Mouse (Mus musculus): ENCODE data around the gene Loxl4.

Gene Loxl4

DNA sequence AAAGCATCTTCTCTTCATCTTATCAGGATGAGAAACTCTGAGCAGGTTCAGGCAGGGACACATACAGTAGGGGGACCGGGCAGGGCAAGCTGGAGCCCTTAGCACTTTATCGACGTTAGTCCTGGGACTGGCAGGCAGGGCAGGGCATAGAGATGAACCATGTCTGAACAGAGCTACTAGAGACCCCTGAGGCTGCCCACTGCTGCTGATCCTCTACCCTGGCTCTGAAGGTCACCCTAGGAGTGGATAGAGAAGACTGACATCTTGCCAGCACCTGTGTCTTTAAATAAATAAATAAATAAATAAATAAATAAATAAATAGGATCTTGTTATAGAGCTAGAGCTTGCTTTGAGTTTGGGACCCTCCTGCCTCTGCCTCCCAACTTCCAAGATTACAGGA is 2.9 kb downstream of the Loxl4 start:
- DNase-seq (ENCODE audit: low read depth, low spot score), result no peak

DNA sequence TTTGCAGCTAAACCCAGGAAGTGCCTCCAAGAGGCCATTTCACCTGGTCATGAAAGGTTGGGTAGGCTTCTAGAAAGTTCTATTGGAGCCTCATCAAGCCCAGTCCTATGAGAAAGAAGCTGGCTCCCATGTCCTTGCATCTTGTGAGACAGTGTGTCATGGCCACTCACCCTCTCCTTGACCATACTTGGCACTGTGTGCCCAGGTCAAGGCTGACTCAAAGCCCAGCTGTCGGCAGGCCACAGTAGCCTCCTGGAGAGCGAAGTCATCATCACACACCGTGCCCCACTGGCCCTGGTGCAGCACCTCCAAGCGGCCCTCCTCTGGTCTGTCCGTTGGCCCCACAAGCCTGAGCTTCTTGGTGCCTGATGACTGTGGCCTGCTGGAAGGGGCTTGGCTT is 4.5 kb downstream of the Loxl4 start:
- DNase-seq (ENCODE audit: low read depth, low spot score), result no peak

DNA sequence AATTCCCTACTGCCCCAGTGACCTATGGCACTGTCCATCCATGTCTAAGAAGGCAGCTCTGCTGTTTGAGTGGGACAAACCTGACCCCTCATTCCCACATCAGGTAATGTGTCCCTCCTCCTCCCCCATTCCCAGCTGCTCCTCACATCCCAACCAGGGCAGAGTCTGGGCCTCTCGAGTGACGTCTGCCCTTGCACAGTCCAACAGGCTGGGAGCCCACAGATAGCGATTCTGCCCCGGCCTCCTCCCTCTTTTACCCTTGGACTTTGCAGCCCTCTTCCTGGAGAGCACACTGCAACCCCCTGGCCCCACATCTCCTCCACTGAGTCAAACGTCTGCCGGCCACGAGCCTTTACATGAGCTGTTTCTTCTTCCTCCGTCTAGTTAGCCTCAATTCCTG is 10.0 kb downstream of the Loxl4 start:
- DNase-seq (ENCODE audit: low read depth, low spot score), result no peak

DNA sequence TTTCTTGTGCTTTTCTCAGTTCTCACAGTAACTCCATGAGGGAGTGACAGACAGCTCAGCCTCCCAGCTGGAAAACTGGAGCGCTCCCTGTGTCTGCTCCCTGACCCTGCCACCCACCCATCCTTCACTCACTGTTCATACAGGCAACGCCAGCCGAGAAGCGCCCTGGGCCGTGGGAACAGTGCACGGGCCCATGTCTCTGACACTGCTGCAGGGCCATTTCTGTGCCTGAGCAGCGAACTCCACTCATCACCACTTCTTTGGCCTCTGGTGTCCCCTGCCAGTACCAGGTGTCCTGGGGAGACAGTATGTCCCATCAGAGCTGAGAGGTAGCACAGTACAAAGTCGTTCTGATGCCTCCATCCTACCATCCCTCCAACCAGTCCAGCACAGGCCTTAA is 10.6 kb downstream of the Loxl4 start:
- DNase-seq (ENCODE audit: low read depth, low spot score), result no peak

DNA sequence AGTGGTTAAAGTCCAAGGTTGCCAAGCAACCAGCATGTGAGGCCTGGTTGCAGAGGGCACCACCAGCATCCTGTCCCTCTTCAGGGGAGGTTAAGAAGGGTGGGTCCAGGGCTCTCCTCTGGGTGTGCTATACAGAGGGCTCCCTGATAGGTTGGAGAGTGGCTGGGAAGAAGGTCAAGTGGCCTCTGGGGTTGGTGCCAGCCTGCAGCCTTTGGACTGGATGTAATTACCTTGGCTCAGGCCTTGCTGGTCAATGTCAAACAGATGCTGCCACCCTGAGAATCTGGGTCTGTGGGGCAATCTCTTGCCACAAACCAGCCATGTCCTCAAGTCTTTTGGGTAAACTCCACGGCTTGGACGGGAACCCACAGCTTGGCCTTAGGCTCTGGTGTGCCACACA is 11.2 kb downstream of the Loxl4 start:
- no peak for DNase-seq (ENCODE audit: low read depth, low spot score)

DNA sequence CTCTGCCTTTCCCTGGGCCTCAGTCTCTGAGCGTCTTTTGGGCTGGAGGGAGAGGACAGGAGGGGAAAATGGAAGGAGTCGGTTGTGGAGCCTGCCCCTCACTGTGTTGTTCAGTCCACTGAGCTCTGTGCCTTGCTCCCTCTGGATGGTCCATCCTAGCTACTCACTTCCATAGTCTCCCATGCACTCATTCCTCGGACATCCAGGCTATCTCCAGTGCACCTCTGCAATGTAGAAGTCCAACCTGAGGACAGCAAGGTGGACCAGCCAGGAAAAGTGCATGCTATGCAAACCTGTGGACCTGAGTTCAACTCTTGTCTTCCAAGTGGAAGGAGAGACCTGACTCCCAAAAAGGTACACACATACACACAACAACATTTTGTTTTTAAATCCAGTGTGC is 12.0 kb downstream of the Loxl4 start:
- DNase-seq (ENCODE audit: low read depth, low spot score), result no peak

DNA sequence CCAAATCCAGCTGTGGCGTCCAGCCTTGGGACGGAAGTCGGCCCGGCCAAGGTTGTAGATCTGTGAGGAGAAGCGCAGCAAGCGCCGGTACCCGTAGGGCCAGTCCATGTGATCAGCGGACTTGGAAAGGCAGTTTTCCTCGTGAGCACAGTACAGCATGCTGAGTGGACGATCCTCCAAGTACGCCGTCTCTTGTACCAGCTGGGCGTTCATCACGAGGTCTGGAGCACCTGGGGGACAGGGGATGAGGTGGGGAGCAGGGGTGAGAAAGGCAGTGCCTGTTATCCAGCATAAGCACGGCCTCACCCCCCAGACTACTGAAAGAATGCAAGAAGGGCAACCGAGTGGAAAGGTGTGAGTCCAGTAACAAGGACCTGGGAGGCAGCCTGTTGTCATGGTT is 12.7 kb downstream of the Loxl4 start:
- DNase-seq (ENCODE audit: low read depth, low spot score), result no peak

DNA sequence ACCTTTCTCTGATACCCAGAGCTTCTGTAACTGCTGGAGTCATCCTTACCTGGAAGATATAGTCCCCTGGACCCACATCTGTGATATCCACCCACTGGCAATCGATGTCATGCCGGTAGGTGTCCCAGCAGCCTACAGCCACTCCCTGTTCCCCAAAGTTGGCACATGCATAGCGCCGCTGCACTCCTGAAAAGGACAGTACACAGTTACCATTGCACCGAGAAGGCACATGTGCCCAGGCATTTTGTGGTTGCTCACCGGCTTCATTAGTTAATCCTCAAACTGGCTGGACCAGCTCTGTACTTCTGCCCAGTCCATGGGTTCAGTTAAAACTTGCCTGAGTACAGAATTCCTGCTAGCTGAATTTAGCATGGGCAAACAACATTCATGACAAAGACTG is 14.7 kb downstream of the Loxl4 start:
- no peak for DNase-seq (ENCODE audit: low read depth, low spot score)

DNA sequence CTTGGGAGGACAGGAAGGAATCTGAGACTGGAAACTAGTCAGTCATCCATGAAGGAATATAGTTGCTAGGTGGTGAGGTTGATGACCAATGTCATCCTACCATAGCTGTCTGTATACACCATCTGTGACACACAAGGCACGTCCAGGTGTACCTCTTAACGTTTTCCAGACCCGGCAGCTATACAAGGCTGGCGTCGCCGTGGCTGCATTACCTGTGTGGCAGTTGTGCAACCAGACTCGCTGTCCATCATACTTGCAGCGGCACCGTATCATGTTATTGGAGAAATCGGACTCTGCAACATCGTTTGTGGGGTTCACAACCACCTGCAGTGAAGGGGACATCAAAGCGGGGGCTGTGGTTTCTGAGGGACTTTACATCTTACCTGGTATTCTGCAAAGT is 15.3 kb downstream of the Loxl4 start:
- DNase-seq (ENCODE audit: low read depth, low spot score), result no peak

DNA sequence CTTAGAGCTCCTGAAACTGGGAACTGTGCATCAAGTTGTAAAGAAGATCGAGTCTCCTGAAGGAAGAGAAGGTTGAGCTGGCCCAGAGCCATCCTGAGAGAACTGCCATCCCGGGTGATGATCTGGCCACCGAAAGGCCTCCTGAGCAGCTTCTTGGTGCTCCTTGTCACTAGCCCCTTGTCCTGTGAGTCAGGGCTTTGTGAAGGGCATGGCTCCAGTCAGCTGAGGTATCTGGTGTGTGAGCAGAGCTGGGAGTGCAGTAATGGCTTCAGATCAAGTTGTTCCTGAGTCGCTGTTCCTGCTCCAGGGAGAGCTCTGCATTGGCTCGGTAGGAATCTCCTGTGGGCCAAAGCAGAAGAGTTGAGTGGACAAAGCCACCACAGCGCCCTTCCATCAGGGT is 17.5 kb downstream of the Loxl4 start:
- DNase-seq (ENCODE audit: low read depth, low spot score), result no peak

DNA sequence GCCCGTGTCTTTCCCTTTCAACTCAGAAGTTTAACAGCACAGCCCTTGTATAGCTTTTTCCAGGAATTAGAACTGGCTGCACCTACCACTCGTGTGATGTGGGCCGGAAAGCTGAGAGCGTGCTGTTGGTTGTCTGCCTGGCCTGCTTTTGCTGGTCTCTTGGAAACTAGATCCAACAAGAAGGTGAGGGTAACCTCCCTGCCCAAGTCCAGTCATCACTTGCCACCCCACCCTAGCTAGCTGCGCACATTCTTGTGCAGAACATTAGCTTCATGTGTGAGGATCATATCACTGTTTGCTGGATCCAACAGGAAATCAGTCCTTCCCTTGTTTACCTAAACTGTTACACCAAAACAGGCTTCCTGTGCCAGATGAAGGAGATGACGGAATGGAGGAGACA is 19.2 kb downstream of the Loxl4 start:
- DNase-seq (ENCODE audit: low read depth, low spot score), result no peak

DNA sequence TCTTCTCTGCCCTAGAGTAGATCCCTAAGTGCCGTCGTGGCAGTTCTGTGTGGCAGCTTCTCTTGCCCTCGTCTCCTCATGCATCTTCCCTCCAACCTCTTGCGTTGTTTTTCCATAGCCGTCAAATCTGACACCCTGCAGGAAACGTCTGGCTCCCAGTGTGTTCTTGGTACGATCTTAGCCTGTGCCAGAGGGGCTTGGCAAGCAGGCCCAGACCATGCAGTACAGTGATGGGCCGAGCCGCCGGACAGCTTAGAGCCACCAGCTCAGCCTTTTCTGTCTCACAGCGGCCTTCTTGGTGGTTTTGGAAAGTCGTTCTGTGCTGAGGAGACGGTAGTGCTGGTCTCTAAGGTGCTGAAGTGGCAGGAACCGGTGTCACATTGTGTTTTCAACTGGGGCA is 21.1 kb downstream of the Loxl4 start:
- DNase-seq (ENCODE audit: low read depth, low spot score), result no peak

DNA sequence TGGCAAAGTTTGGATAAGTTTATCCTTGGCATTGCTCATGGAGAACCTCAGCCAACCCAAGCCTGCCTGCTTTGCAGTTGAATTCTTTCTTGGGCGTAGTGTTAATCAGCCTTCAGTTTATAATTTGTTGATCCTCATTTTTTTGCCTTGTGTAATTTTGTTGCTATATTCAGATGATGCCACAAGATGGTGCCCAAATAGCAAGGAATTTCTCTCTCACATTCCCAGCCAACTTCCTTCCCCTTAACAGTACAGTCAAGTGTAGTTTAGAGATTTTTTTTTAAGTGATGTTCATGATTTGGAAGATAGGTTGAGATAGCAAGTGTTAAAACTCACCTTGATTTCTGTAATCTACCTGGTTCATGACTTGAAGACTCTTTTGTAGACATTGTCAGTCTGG is 23.4 kb downstream of the Loxl4 start:
- DNase-seq (ENCODE audit: low read depth, low spot score), result no peak

DNA sequence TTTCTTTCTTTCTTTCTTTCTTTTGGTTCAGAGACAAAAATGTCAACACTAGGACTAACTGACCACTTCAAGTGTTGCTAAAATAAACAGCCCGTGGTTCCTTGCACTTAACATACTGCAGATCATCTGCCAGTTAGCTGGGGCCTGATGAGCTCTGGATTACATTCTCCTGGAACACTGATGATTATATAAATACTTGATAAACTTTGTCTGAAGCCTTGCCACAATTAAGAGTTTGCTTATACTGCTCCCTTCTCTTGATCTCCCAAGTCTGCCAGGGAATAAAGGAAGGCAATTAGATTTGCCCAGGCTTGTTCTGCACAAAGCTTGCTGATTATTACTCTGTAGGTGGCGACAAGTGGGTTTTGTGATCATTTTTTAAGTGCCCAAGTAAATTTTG is 24.9 kb downstream of the Loxl4 start:
- DNase-seq (ENCODE audit: low read depth, low spot score), result no peak

DNA sequence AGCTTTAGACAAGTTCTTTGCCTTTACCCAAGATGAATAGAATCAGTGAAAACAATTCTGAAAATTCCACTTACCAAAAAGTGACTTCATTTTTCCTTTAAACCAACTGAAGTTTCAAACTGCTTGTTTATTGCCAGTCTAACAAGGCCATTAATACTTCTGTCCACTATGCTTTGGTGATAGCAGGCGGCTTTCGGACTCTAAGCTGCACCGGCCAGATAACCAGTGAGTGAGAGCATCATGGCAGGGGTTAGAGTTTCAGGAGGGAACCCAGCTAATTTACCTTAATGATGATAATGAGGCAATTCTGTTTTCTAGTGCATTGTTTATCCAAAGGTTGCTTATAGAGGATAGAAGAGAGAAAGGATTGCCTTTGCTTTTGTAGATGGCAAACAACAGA is 28.4 kb downstream of the Loxl4 start:
- no peak for DNase-seq (ENCODE audit: low read depth, low spot score)

DNA sequence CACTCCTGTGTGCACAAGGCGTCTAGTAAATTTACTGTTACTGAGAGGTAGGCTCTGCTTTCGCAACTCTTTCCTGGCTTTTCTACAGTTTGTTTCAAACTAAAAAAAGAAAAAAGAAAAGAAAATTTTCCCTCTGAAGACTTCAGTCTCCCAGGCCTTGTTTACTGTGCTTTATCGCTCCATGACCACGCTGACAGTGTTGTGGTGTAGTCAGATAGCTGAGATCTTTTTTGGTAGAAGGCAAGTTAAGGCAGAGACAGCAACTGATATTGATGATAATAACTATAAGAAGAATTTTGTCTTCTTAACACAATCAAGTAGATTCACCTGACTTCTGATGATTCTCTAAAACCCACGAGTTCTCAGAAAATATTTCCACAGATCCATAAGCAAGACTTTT is 28.9 kb downstream of the Loxl4 start:
- DNase-seq (ENCODE audit: low read depth, low spot score), result no peak

DNA sequence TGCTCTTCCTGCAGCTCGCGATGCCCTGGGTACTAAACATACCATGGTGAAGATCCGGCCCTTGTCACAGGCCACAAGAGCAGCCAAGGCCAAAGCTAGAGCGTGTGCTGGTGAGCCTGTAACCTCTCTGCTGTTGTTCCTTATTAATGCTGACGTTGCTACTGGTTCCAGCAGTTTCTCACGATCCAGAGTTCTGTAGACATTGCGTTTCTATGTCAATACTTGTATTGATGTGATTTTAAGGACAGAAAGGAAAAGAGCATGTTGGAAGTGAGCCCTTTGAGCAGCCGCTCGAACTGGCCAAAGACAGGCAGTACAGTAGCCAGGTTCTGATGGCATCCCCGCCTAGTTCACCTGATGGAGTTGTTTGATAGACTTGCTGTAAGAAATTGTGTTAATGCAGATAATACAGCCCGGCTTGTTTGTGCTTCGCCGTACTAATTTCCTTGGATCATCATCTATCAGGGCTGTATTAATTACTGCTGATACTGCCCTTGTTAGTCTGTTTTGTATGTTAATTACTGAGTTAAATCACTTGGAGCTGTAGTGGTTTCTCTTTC is 29.7 kb downstream of the Loxl4 start:
- DNase-seq (ENCODE audit: low read depth, low spot score), result no peak

DNA sequence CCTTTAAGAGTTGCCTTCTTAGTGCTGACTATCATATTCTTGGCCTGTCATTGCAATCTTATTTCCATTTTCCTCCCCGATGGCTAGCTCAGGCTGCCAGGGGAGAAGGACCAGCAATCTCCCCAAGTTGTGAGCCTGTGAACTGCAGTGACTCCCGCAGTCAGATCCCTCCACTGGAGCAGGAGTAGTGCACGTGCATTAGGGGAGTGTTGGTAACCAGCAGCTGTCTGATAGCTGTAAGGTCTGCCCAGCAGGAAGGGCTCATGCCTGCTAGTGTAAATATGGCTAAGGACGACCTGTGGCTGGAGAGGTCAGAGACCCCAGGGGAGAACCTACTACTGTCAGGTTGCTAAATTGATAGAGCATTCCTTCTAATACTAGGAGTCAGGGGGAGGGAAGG is 31.9 kb downstream of the Loxl4 start:
- no peak for DNase-seq (ENCODE audit: low read depth, low spot score)

DNA sequence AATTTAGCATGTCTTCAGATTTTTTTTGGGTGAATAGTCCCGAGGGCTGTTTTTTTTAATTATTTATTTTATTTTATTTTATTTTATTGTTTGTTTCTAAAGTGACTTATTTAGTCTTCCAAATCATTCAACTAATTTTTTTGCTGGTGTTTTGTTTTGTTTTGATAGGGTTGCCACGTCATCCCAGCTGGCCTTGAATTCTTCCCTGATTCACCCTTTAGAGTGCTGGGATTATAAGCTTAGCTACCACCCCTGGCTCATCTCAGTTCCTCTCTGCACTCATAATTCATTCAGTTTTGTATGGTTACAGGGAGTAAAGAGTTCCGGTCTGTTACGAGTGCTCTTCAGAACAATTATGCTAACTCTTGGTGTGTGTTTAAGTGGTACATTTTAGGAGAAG is 34.0 kb downstream of the Loxl4 start:
- no peak for DNase-seq (ENCODE audit: low read depth, low spot score)

DNA sequence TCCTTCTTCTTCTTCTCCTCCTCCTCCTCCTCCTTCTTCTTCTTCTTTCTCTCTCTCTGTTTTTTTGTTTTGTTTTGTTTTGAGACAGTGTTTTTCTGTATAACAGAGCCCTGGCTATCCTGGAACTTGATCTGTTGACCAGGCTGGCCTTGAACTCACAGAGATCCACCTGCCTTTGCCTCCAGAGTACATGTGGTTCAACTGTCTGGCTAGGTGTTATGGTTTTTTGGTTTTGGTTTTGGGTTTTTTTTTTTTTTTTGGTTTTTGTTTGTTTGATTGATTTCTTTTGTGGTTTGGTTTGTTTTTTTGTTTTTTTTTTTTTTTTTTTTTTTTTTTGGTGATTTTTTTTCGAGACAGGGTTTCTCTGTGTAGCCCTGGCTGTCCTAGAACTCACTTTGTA is 35.8 kb downstream of the Loxl4 start:
- DNase-seq (ENCODE audit: low read depth, low spot score), result no peak

DNA sequence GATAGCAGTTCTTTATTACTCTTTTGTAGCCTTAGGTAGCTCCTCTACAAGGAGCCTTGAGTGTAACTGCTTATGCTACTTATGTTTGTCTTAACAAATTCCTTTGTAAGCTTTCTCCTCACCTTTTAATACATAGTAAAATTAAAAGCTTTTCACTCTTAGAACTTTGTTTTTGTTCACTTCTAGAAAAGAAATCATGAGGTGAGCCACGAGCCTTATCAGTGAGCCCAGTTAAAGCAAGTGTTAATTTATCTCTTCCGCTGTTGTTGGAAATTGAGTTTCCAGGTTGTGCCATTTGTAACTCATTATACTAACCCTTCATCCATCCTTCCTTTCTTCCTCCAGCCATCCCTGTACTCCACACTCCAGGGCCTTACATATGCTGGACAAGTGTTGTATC is 37.3 kb downstream of the Loxl4 start:
- DNase-seq (ENCODE audit: low read depth, low spot score), result no peak

DNA sequence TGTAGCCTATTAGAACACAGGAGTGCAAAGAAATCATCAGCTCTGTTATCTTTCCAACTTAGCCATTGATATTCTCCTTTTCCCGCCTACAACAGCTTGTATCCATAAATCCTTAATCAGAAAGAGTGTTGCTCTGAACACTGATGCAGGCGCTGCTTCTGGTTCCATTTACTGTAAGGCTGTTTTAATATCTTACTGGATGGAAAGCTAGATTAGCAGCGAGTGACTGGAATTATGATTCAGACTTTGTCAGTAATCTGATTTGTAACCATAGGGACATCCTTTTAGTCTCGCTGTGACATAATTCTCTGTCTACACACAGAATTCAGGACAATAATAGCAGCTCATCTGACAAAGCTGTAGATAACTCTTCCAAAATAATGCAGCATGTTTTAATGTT is 41.3 kb downstream of the Loxl4 start:
- no peak for DNase-seq (ENCODE audit: low read depth, low spot score)

DNA sequence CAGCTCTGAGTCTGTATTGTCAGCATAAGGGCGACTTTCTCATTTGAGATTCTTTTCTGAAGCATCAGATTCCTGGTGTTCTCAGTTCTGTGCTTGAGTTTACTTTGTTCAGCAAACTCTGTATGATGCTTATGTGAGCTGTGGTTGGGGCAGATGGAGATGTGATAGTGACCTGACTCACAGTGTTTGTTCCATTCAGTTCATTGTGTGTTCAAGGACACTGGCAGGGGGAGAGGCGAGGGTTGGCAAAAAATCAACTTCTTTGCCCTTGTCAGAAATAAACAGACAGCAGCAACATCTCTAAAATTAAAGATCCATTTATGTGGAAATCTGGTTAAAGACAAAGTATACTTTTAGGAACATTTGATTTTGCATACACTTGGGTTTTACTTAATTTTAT is 43.5 kb downstream of the Loxl4 start:
- DNase-seq (ENCODE audit: low read depth, low spot score), result no peak

DNA sequence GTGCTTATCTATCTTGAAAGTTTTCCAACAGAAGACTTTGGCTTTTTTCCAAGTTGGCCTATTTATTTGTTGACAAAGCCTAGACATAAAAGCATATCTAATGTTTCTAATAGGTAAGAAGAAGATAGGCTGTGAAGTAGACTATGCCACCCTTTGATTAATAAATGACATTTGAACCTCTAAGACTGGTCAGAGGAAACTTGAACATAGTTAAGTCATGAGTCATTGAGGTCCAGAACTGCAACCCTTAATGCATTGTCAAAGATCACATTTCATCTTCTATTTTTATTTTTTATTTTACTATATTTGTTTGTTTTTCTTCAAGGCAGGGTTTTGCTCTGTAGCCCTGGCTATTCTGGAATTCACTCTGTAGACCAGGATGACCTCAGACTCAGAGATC is 45.6 kb downstream of the Loxl4 start:
- no peak for DNase-seq (ENCODE audit: low read depth, low spot score)

All from R1 (cell line).